ENCODE assay signal across 24 mouse cellular contexts in genomic region chr5:103700661-103701060, GRCm38 (mm10). TPM values are rescaled to one million over a fixed set of nuclear protein-coding genes. Genes with fewer than 3 reads are reported as not detected.
"Had no signal": no experiment of that assay in that cellular context is flagged by ENCODE, and none has a peak within 500 bp of the region (broad histone marks: within the 10 kb centered on the region; RNA-seq: fewer than 3 reads in every experiment).

No protein-coding gene starts in this region.

- DNase-seq: kidney, adult 18-20 months; kidney, adult 9 months; kidney, postnatal 14 days; layer of hippocampus, adult 9-11 months; lung, adult 18-20 months; lung, postnatal 10 days; lung, postnatal 36 days; thymus, postnatal 25 days had no signal

- H3K4me1 ChIP-seq: lung, embryonic 15.5 days; neural tube, embryonic 13.5 days; stomach, embryonic 15.5 days had no signal

- ATAC-seq: midbrain, embryonic 13.5 days; midbrain, embryonic 16.5 days had no signal

- H3K4me3 ChIP-seq: layer of hippocampus, adult 2 months; left cerebral cortex, adult 2 months; lung, embryonic 15.5 days; midbrain, embryonic 10.5 days; midbrain, embryonic 13.5 days; myocyte; neural tube, embryonic 13.5 days; stomach, embryonic 15.5 days had no signal

- H3K9ac ChIP-seq: liver, embryonic 14.5 days; lung, embryonic 15.5 days; midbrain, embryonic 13.5 days; neural tube, embryonic 13.5 days; stomach, embryonic 15.5 days had no signal

- H3K4me2 ChIP-seq: liver, embryonic 11.5 days; lung, embryonic 15.5 days; midbrain, embryonic 13.5 days; neural tube, embryonic 13.5 days; stomach, embryonic 15.5 days had no signal

- H3K27ac ChIP-seq: layer of hippocampus, adult 2 months; left cerebral cortex, adult 2 months; liver, embryonic 14.5 days; lung, embryonic 15.5 days; midbrain, embryonic 10.5 days; midbrain, embryonic 13.5 days; neural tube, embryonic 13.5 days; stomach, embryonic 15.5 days had no signal

- H3K27me3 ChIP-seq: lung, embryonic 15.5 days; neural tube, embryonic 13.5 days; stomach, embryonic 15.5 days had no signal

- H3K36me3 ChIP-seq: lung, embryonic 15.5 days; midbrain, embryonic 10.5 days; midbrain, embryonic 13.5 days; neural tube, embryonic 13.5 days; stomach, embryonic 15.5 days had no signal

- H3K9me3 ChIP-seq: lung, embryonic 15.5 days; midbrain, embryonic 10.5 days; midbrain, embryonic 13.5 days; neural tube, embryonic 13.5 days; stomach, embryonic 15.5 days had no signal

RNA-seq across cellular contexts. Expression of gene 1700016H13Rik, which starts 44.9 kb away (rescaled TPM):
- total RNA-seq: layer of hippocampus, adult 2 months; layer of hippocampus, postnatal 25 days; left cerebral cortex, adult 2 months; left cerebral cortex, postnatal 10 days; left cerebral cortex, postnatal 36 days; monocyte, adult 5-6 weeks had no signal
- polyA plus RNA-seq: liver, embryonic 14.5 days; myocyte; neural tube, embryonic 13.5 days; small intestine, adult 2 months had no signal
